29 mouse cellular contexts compared by ENCODE assay signal in the genomic region with DNA sequence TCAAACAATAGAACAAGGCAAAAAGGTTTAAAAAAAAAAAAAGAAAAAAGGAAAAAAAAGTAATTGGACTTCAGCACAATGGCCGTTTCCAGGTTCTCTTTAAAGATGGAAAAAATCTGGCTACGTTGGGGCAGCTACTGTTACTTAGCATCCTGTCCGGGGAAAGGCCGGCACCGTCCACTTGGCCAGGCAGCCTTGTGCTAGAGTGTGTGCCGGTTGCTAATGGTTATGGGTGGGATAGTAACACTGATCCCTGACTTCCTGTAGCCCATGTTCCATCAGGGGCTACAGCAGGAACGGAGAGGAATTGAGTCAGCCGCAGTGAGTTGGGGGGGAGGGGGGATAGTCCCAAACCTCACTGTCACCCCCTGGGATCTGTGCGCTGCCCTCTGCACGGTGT.
DNase-seq lines count a peak whose midpoint lies in the region; ATAC-seq lines count a peak whose summit lies in the region.
"Had no signal": no experiment of that assay in that cellular context is flagged by ENCODE, and none has a peak within 500 bp of the region (broad histone marks: within the 10 kb centered on the region; RNA-seq: fewer than 3 reads in every experiment).

No protein-coding gene starts in this region.

- WGBS in embryonic facial prominence, embryonic 13.5 days, result 83% methylated on average over 10 of the region's 10 CpGs
- WGBS in embryonic facial prominence, embryonic 10.5 days, result 87% methylated on average over 10 of the region's 10 CpGs
- WGBS in heart, embryonic 12.5 days, result 81% methylated on average over 10 of the region's 10 CpGs
- 52% methylated on average over 10 of the region's 10 CpGs for WGBS in kidney, embryonic 16.5 days
- WGBS in embryonic facial prominence, embryonic 15.5 days, result 80% methylated on average over 10 of the region's 10 CpGs

- no peak for ATAC-seq in embryonic facial prominence, embryonic 13.5 days (ENCODE audit: insufficient number of reproducible peaks, insufficient read depth, low FRiP score, low TSS enrichment, low read depth)
- ATAC-seq in heart, embryonic 12.5 days (ENCODE audit: insufficient number of reproducible peaks, low FRiP score), result no peak
- ATAC-seq in kidney, embryonic 16.5 days (ENCODE audit: low FRiP score, low TSS enrichment), result peak; percentile 52; the same call in 1 of the 2 replicates
- ATAC-seq in embryonic facial prominence, embryonic 15.5 days (ENCODE audit: insufficient number of reproducible peaks, low FRiP score, low TSS enrichment, low read depth), result no peak
- ATAC-seq in inflammation-experienced regulatory T-cells, adult 6 months, result no peak
- ATAC-seq: activated CD4-positive, CD25-positive, alpha-beta regulatory T cell, adult 4 months; forebrain, embryonic 14.5 days; hindbrain, postnatal 0 days had no signal

- H3K9me3 ChIP-seq in embryonic facial prominence, embryonic 13.5 days, result no peaks in the 10 kb centered on the region
- no peaks in the 10 kb centered on the region for H3K9me3 ChIP-seq in embryonic facial prominence, embryonic 10.5 days
- H3K9me3 ChIP-seq in heart, embryonic 12.5 days (replicated peaks), result no peaks in the 10 kb centered on the region
- H3K9me3 ChIP-seq in kidney, embryonic 16.5 days (ENCODE audit: low read length), result no peaks in the 10 kb centered on the region
- H3K9me3 ChIP-seq in embryonic facial prominence, embryonic 15.5 days (replicated peaks), result no peaks in the 10 kb centered on the region
- H3K9me3 ChIP-seq: hindbrain, embryonic 12.5 days; midbrain, embryonic 13.5 days; neural tube, embryonic 13.5 days had no signal

- DNase-seq in embryonic facial prominence, embryonic 10.5 days (ENCODE audit: low spot score), result no peak
- peak; percentile 18 to 31 for DNase-seq in heart, postnatal 10 days
- DNase-seq in kidney, adult 9 months, result no peak
- DNase-seq: adrenal gland, adult 2 months; adrenal gland, postnatal 36 days; cerebellum, adult 18-20 months; cerebellum, postnatal 14 days; gastrocnemius, postnatal 36 days; left cerebral cortex, postnatal 4 days; liver; lung, adult 2 months; lung, postnatal 10 days; right cerebral cortex, postnatal 4 days; thymus, adult 2 months; thymus, postnatal 36 days had no signal

- intact Hi-C loops in heart, postnatal 10 days (cut with DNase I), result no loop called here

- peak overlapping the region; percentile 34; the same call in 1 of the 2 replicates for H3K27ac ChIP-seq in embryonic facial prominence, embryonic 13.5 days
- H3K27ac ChIP-seq in embryonic facial prominence, embryonic 10.5 days (replicated peaks), result no peak overlapping the region
- H3K27ac ChIP-seq in heart, embryonic 12.5 days (ENCODE audit: poor library complexity, severe bottlenecking), result no peak overlapping the region
- no peak overlapping the region for H3K27ac ChIP-seq in kidney, embryonic 16.5 days (ENCODE audit: low read length)
- H3K27ac ChIP-seq in embryonic facial prominence, embryonic 15.5 days (replicated peaks), result peak overlapping the region; percentile 25; the same call in 1 of the 2 replicates
- H3K27ac ChIP-seq: hindbrain, embryonic 12.5 days; hindbrain, postnatal 0 days; liver, embryonic 14.5 days; macrophage; midbrain, embryonic 13.5 days had no signal

- H3K27me3 ChIP-seq in embryonic facial prominence, embryonic 13.5 days, result no peaks in the 10 kb centered on the region
- H3K27me3 ChIP-seq in embryonic facial prominence, embryonic 10.5 days (replicated peaks; ENCODE audit: low read depth, poor library complexity, severe bottlenecking), result no peaks in the 10 kb centered on the region
- H3K27me3 ChIP-seq in heart, embryonic 12.5 days (replicated peaks), result no peaks in the 10 kb centered on the region
- H3K27me3 ChIP-seq in kidney, embryonic 16.5 days (ENCODE audit: insufficient read depth, low read length), result no peaks in the 10 kb centered on the region
- H3K27me3 ChIP-seq in embryonic facial prominence, embryonic 15.5 days, result no peaks in the 10 kb centered on the region
- H3K27me3 ChIP-seq: CH12.LX; hindbrain, embryonic 12.5 days; midbrain, embryonic 13.5 days; neural tube, embryonic 13.5 days had no signal

- no peak overlapping the region for H3K4me2 ChIP-seq in embryonic facial prominence, embryonic 13.5 days
- H3K4me2 ChIP-seq in heart, embryonic 12.5 days, result no peak overlapping the region
- no peak overlapping the region for H3K4me2 ChIP-seq in kidney, embryonic 16.5 days (replicated peaks; ENCODE audit: low read depth, low read length)
- no peak overlapping the region for H3K4me2 ChIP-seq in embryonic facial prominence, embryonic 15.5 days (replicated peaks)
- H3K4me2 ChIP-seq: hindbrain, embryonic 12.5 days; midbrain, embryonic 13.5 days; neural tube, embryonic 13.5 days had no signal

- no peak overlapping the region for H3K4me3 ChIP-seq in embryonic facial prominence, embryonic 13.5 days
- H3K4me3 ChIP-seq in embryonic facial prominence, embryonic 10.5 days, result no peak overlapping the region
- H3K4me3 ChIP-seq in heart, embryonic 12.5 days, result no peak overlapping the region
- H3K4me3 ChIP-seq in kidney, embryonic 16.5 days (ENCODE audit: low read length), result no peak overlapping the region; the same call in 1 of the 2 replicates
- H3K4me3 ChIP-seq in embryonic facial prominence, embryonic 15.5 days (replicated peaks), result no peak overlapping the region
- H3K4me3 ChIP-seq: hindbrain, embryonic 12.5 days; midbrain, embryonic 13.5 days; neural tube, embryonic 13.5 days had no signal

- H3K4me1 ChIP-seq in embryonic facial prominence, embryonic 13.5 days, result peaks cover 47% of the 10 kb centered on the region
- H3K4me1 ChIP-seq in embryonic facial prominence, embryonic 10.5 days, result peaks cover 40% of the 10 kb centered on the region
- H3K4me1 ChIP-seq in heart, embryonic 12.5 days (replicated peaks), result peaks cover 44% of the 10 kb centered on the region
- peaks cover 45% of the 10 kb centered on the region for H3K4me1 ChIP-seq in kidney, embryonic 16.5 days (ENCODE audit: insufficient read depth, low read length)
- H3K4me1 ChIP-seq in embryonic facial prominence, embryonic 15.5 days, result peaks cover 43% of the 10 kb centered on the region

- H3K36me3 ChIP-seq in embryonic facial prominence, embryonic 13.5 days, result peaks cover 17% of the 10 kb centered on the region
- peaks cover 32% of the 10 kb centered on the region for H3K36me3 ChIP-seq in embryonic facial prominence, embryonic 10.5 days (replicated peaks)
- H3K36me3 ChIP-seq in heart, embryonic 12.5 days, result peaks cover 13% of the 10 kb centered on the region
- H3K36me3 ChIP-seq in kidney, embryonic 16.5 days (ENCODE audit: insufficient read depth, low read length), result peaks cover 11% of the 10 kb centered on the region
- 0 out of 2 replicates have a peak, but pooled peaks cover 10% of the 10 kb centered on the region for H3K36me3 ChIP-seq in embryonic facial prominence, embryonic 15.5 days

- no peak overlapping the region for H3K9ac ChIP-seq in embryonic facial prominence, embryonic 13.5 days
- no peak overlapping the region for H3K9ac ChIP-seq in heart, embryonic 12.5 days
- 0 out of 2 replicates have a peak overlapping the region, but pooled peaks have one; percentile 5 for H3K9ac ChIP-seq in kidney, embryonic 16.5 days (replicated peaks; ENCODE audit: low read length)
- H3K9ac ChIP-seq in embryonic facial prominence, embryonic 15.5 days, result no peak overlapping the region
- H3K9ac ChIP-seq: hindbrain, embryonic 12.5 days; liver, embryonic 14.5 days; midbrain, embryonic 13.5 days; neural tube, embryonic 13.5 days had no signal

Comparison
In these comparisons a context has a peak if more than half of its experiments do, and no peak if none do; other contexts are left out.
1. H3K27ac ChIP-seq: peak in embryonic facial prominence, embryonic 13.5 days (single experiment) and embryonic facial prominence, embryonic 15.5 days (single experiment); none in embryonic facial prominence, embryonic 10.5 days (single experiment), heart, embryonic 12.5 days (single experiment) and kidney, embryonic 16.5 days (single experiment).
2. DNase-seq: peak in heart, postnatal 10 days (2 of 2); none in embryonic facial prominence, embryonic 10.5 days (single experiment) and kidney, adult 9 months (single experiment).